Mouse (Mus musculus) liver, embryonic 18 days (tissue): ENCODE results near the gene Polr2e. TPM values are rescaled to one million over a fixed set of nuclear protein-coding genes. Genes with fewer than 3 reads are reported as not detected.

Source experiments
- polyA plus RNA-seq: library from polyadenylated mRNA; depleted of rRNA; stranded (reverse); fragments of >200 nt; gene quantifications from 2 replicates; pipeline ENCODE4 v1.2.3, GENCODE M21; 2012; rRNA removed

Gene Polr2e
- polyA plus RNA-seq = 79.7 and 92.0 TPM in 2 replicates

DNA sequence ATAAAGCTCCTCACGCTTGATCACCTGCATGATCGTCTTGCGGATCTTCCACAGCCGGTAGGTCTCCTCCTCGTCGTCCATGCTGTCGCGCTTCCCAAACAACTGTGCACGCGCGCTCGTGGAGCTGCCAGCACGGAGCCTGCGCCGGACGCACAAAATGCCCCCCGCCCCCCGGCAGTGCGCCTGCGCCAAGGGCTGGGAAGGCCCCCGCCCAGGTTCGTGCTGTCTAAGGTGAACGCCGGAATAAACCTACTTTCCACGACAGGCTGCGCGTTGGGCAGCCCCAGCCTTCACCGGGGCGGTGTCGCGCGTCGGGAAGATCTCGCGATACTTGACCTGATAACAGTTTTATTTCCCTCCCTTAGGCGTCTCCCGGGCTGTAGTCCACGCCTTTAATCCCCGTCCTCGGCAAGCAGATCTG lies at the start of gene Polr2e:
Gene Polr2e (minus strand): TSS at position 237 of the 421 bp plus-strand sequence.

GRCm38 (mm10) chr10:80047041-80047565 lies 7.5 kb upstream of the Polr2e start, which contains the start of gene Gpx4:
Gpx4 (plus strand) TSS chr10:80047166.

DNA sequence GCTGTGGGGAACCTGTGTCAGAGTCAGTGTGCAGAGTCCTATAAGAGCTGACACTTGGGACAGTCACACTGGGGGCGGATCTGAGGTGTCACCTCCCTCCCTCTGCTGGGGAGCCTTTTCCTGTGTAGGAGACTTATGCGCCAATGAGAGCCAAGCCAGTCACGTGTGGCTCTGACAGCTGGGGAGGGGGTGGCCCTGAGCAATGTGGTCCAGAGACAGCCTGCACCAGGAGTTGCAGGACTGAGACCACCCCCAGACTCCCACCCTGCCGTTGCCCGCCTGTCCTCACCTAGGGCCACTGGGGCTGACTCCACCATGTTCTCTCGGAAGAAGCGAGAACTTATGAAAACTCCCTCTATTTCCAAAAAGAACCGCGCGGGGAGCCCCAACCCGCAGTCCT lies 23.1 kb downstream of the Polr2e start, which contains the start of gene Arhgap45:
Gene Arhgap45 (plus strand): TSS at position 143 of the 400 bp plus-strand sequence.

DNA sequence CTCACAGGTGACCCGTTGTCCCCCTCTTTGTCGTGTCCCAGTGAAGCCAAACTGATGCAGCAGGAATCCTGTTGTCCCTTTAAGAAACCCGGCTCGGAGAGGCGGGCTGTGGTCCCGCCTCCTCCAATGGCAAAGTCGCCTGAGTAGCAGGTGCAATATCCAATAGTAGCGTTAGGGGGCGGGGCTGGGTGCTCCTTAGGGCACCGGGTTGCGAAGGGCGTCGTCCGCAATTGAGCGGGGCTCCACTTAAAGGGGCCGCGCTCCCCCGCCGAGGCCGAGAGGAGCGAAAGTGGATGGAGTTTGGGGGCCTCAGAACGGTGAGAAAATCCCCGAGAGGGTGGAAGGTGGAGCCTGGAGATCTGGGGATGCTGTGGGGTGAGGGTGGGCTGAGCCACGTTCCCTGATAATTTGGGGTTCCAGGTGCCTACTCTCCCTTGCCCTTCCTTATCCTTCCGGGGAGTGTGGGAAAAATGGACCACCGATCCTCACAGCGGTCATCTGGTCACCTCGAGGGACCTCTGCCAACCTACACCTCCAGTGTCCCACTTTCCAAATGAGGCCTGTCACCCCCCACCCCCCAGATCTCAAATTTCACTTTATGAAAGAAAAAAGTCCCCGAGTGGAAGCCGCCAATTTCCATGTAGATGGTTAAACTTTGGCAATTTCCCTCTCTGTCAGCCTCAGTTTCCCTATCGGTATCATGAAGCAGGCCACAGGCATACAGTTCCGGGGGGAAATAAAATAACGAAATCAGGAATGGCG lies 43.1 kb downstream of the Polr2e start, which contains the start of gene Abca7:
Gene Abca7 (plus strand): TSS at position 223 of the 762 bp plus-strand sequence.

GRCm38 (mm10) chr10:79988506-79989271 lies 50.9 kb downstream of the Polr2e start, which contains the start of gene Cnn2:
Cnn2 (plus strand) TSS chr10:79988584.

Other genes starting within 250 kb of the Polr2e start
- 3.3 and 4.4 TPM in 2 replicates for gene Prss57, start 248.8 kb downstream of the Polr2e start, polyA plus RNA-seq
- gene Palm, start 246.2 kb downstream of the Polr2e start, polyA plus RNA-seq = 4.8 and 5.8 TPM in 2 replicates
- gene Misp, start 218.8 kb downstream of the Polr2e start, polyA plus RNA-seq = 0.59 and 0.99 TPM in 2 replicates
- 104 and 111 TPM in 2 replicates for gene Ptbp1, start 185.4 kb downstream of the Polr2e start, polyA plus RNA-seq
- gene Prtn3, start 165.3 kb downstream of the Polr2e start, polyA plus RNA-seq = 200 and 257 TPM in 2 replicates
- gene Plppr3, start 165.2 kb downstream of the Polr2e start, polyA plus RNA-seq = 5.6 and 9.0 TPM in 2 replicates
- 103 and 130 TPM in 2 replicates for gene Elane, start 153.5 kb downstream of the Polr2e start, polyA plus RNA-seq
- 0.08 and 0.12 TPM in 2 replicates for gene Cfd, start 148.9 kb downstream of the Polr2e start, polyA plus RNA-seq
- 11.6 and 12.7 TPM in 2 replicates for gene Med16, start 130.9 kb downstream of the Polr2e start, polyA plus RNA-seq
- gene Gm26602, start 128.9 kb downstream of the Polr2e start, polyA plus RNA-seq = not detected in 2 replicates
- 0.65 and 0.86 TPM in 2 replicates for gene Kiss1r, start 122.8 kb downstream of the Polr2e start, polyA plus RNA-seq
- gene R3hdm4, start 118.6 kb downstream of the Polr2e start, polyA plus RNA-seq = 31.9 and 40.7 TPM in 2 replicates
- gene Arid3a, start 112.8 kb downstream of the Polr2e start, polyA plus RNA-seq = 8.4 and 10.3 TPM in 2 replicates
- gene Wdr18, start 79.6 kb downstream of the Polr2e start, polyA plus RNA-seq = 18.3 and 20.3 TPM in 2 replicates
- gene Grin3b, start 69.1 kb downstream of the Polr2e start, polyA plus RNA-seq = not detected in 2 replicates
- 66.7 and 79.1 TPM in 2 replicates for gene Tmem259, start 55.5 kb downstream of the Polr2e start, polyA plus RNA-seq
- 28.0 and 28.2 TPM in 2 replicates for gene Cnn2, start 51.2 kb downstream of the Polr2e start, polyA plus RNA-seq
- 6.1 and 7.9 TPM in 2 replicates for gene Abca7, start 43.3 kb downstream of the Polr2e start, polyA plus RNA-seq
- gene Arhgap45, start 23.1 kb downstream of the Polr2e start, polyA plus RNA-seq = 23.6 and 31.2 TPM in 2 replicates
- 324 and 335 TPM in 2 replicates for gene Gpx4, start 7.4 kb upstream of the Polr2e start, polyA plus RNA-seq
- gene Sbno2, start 65.8 kb upstream of the Polr2e start, polyA plus RNA-seq = 10.4 and 13.9 TPM in 2 replicates
- 63.7 and 77.6 TPM in 2 replicates for gene Stk11, start 76.0 kb upstream of the Polr2e start, polyA plus RNA-seq
- 289 and 291 TPM in 2 replicates for gene Atp5d, start 98.8 kb upstream of the Polr2e start, polyA plus RNA-seq
- gene Cbarp, start 101.0 kb upstream of the Polr2e start, polyA plus RNA-seq = 0.83 and 0.97 TPM in 2 replicates
- 9.9 and 11.3 TPM in 2 replicates for gene Midn, start 108.5 kb upstream of the Polr2e start, polyA plus RNA-seq
- gene Cirbp, start 126.2 kb upstream of the Polr2e start, polyA plus RNA-seq = 24.2 and 30.3 TPM in 2 replicates
- gene 1600002K03Rik, start 133.1 kb upstream of the Polr2e start, polyA plus RNA-seq = 5.5 and 6.2 TPM in 2 replicates
- gene Efna2, start 139.7 kb upstream of the Polr2e start, polyA plus RNA-seq = 0.31 and 0.38 TPM in 2 replicates
- 12.0 and 12.6 TPM in 2 replicates for gene Mum1, start 186.6 kb upstream of the Polr2e start, polyA plus RNA-seq
- 210 and 248 TPM in 2 replicates for gene Ndufs7, start 209.3 kb upstream of the Polr2e start, polyA plus RNA-seq
- 121 and 130 TPM in 2 replicates for gene Gamt, start 221.2 kb upstream of the Polr2e start, polyA plus RNA-seq
- 53.8 and 62.0 TPM in 2 replicates for gene Dazap1, start 221.7 kb upstream of the Polr2e start, polyA plus RNA-seq